Mouse (Mus musculus): ENCODE data around the gene Afmid. TPM values are rescaled to one million over a fixed set of nuclear protein-coding genes. Genes with fewer than 3 reads are reported as not detected.

Gene Afmid
- total and polyA plus RNA-seq, 3 experiments, result 2.5 to 11.8 (median 3.2) TPM

DNA sequence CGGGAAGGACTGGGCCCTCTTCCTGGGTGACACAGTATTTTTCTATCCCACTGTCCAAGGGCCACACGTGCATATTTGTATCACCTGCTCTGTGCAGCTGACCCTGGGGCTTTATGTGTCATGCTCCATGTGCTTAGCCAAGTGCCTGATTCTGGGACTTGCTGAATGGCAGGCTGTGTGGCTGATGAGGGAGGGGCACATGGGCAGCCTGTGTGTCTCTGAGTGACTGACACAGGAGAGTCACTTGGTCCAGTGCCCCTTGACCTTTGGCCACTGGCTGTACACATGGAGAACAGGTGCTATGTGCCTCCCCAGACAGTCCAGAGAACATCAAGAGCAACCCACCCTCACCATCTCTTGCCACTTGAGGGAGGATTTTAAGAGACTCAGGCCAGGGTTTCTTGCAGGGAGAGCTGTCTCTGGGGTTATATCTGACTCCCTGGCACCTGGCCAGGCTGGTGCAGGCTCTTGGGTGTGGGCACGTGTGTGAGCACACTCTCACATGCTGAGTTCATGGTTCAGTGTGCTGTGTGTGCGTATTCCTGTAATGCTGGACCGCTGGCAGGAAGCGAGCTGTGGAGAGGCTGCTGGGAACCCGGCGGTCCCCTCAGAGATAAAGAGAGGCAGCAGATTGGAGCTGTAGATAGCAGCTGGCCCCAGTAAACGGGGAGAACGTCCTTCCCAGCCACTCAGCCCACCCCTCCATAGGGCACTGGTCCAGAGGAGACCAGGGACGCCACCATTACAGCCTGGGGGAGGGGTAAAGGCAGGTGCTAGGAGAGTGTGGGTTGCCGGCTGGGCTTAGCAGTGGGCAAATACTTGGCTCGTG, 52.4 kb downstream of the Afmid start:
- Histone ChIP-seq H3K79me2 (replicated peaks; ENCODE audit: control insufficient read depth, insufficient read depth, low read length) (no peaks in the 10 kb centered on the region), H3K9ac (ENCODE audit: low read depth, low read length) (peak overlapping the region; percentile 23), H3K4me3 (no peak overlapping the region), H3K27me3 (ENCODE audit: control insufficient read depth, insufficient read depth, low read length) (no peaks in the 10 kb centered on the region), H3K27ac (no peak overlapping the region), H3K36me3 (ENCODE audit: control insufficient read depth, insufficient read depth, low read length) (no peaks in the 10 kb centered on the region), H3K4me1 (ENCODE audit: control insufficient read depth, insufficient read depth, low read length) (peaks cover 12% of the 10 kb centered on the region)
- TF ChIP-seq POLR2A (IDR thresholded peaks at IDR 0.05; ENCODE audit: insufficient read depth, low read depth, low read length) (no peak), EP300 (IDR thresholded peaks at IDR 0.05; ENCODE audit: insufficient read depth, low read depth, low read length) (no peak)
- intact Hi-C loops (cut with DNase I), result no loop called here
- DNase-seq, result peak; percentile 23 to 60
- 14% methylated on average over 13 of the region's 13 CpGs for WGBS

DNA sequence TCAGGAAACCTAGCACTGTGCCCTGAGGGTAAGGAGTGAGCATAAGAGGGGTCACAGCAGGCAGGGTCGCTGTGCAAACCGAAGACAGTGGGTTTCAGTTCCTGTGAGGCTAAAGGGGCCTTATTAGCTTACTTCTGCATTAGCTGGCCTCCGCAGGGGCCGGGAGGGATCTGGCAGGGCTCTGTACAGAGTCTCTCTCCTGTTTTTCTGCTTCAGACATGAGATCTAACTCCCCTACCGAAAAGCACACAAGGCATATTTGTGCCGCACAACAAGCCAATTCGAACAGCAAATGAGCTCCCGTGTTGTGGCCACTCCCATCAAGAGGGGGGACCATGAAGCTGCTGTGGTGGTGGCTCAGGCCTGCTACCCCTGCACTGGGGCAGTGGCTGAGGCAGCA, 53.2 kb downstream of the Afmid start:
- H3K9ac ChIP-seq (ENCODE audit: low read depth, low read length), result no peak overlapping the region
- H3K4me3 ChIP-seq, result no peak overlapping the region
- H3K79me2 ChIP-seq (replicated peaks; ENCODE audit: control insufficient read depth, insufficient read depth, low read length), result no peaks in the 10 kb centered on the region
- H3K36me3 ChIP-seq (ENCODE audit: control insufficient read depth, insufficient read depth, low read length), result no peaks in the 10 kb centered on the region
- 56% methylated on average over 8 of the region's 8 CpGs for WGBS
- no peak for DNase-seq
- peaks cover 11% of the 10 kb centered on the region for H3K4me1 ChIP-seq (ENCODE audit: control insufficient read depth, insufficient read depth, low read length)
- no peak overlapping the region for H3K27ac ChIP-seq
- TF ChIP-seq CTCF (IDR thresholded peaks at IDR 0.05) (no peak), EP300 (IDR thresholded peaks at IDR 0.05; ENCODE audit: insufficient read depth, low read depth, low read length) (no peak)
- no peaks in the 10 kb centered on the region for H3K27me3 ChIP-seq (ENCODE audit: control insufficient read depth, insufficient read depth, low read length)
- intact Hi-C loops (cut with DNase I), result no loop called here

DNA sequence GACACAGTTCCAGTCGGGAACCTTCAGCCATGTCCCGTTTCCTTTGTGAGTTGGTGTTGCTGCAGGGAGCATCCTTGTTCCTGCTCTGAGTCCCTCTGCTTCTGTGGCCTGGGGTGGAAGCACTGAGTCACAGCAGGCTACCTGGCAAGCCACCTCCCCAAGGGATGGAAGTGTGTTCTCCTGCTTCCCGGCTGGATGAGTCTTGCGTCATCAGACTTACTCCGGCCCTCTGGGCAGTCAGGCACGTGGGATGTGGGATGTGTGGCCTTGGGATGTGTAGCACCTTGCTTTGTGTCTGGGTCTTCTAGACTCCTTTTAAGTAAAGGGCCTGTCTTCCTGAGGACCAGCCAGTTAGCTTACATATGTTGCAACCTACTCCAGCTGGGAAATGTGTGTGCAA, 54.0 kb downstream of the Afmid start:
- no peak for DNase-seq
- intact Hi-C loops (cut with DNase I), result no loop called here
- H3K9ac ChIP-seq (ENCODE audit: low read depth, low read length), result no peak overlapping the region
- H3K27me3 ChIP-seq (ENCODE audit: control insufficient read depth, insufficient read depth, low read length), result no peaks in the 10 kb centered on the region
- no peak for TF ChIP-seq POLR2A (IDR thresholded peaks at IDR 0.05; ENCODE audit: insufficient read depth, low read depth, low read length)
- no peak for TF ChIP-seq EP300 (IDR thresholded peaks at IDR 0.05; ENCODE audit: insufficient read depth, low read depth, low read length)
- TF ChIP-seq CTCF (IDR thresholded peaks at IDR 0.05), result no peak
- no peaks in the 10 kb centered on the region for H3K36me3 ChIP-seq (ENCODE audit: control insufficient read depth, insufficient read depth, low read length)
- no peak overlapping the region for H3K4me3 ChIP-seq
- H3K27ac ChIP-seq, result no peak overlapping the region
- H3K4me1 ChIP-seq (ENCODE audit: control insufficient read depth, insufficient read depth, low read length), result peaks cover 11% of the 10 kb centered on the region
- H3K79me2 ChIP-seq (replicated peaks; ENCODE audit: control insufficient read depth, insufficient read depth, low read length), result no peaks in the 10 kb centered on the region
- WGBS, result 79% methylated on average over 6 of the region's 6 CpGs

DNA sequence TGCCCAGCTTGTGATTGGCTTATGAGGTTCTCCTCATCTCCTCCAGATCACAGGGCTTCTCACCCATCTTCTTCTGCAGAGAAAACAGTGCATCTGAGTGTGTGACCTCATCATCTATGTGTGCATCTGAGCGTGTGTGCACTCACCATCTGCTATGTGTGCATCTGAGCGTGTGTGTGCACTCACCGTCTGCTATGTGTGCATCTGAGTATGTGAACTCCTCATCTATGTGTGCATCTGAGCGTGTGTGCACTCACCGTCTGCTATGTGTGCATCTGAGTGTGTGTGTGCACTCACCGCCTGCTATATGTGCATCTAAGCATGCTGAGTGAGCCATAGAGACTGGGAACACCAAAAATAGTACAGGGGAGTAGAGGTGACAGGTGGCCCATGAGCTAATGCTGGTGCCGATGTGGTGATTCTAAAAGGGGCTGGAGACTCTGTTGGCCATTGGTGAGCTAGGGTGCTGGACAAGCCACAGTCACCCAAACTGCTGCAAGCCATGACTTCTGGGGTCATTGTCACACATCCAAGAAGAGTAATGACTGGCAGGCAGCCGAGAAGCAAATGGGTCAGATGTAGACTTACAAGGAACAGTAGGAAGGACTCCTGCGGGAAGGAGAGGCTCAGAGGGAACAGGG, 54.7 kb downstream of the Afmid start:
- intact Hi-C loops (cut with DNase I), result no loop called here

DNA sequence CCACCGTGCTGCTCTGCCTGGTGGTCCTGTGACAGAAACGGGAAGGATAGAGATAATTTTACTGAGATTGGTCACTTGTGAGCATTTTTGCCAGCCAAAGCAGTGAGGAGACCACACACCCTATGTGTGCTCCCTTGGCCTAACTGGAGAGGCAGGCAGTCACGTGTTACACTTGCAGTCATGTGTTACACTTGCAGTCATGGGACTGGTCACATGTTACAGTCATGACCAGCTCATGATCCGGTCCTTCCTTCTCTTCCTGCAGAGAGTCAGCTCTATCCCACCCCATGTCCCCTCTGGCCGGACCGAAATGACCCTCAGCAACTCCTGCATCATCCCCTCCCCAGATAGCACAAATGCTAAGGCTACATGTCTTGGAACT, 55.2 kb downstream of the Afmid start:
- Histone ChIP-seq H3K36me3 (ENCODE audit: control insufficient read depth, insufficient read depth, low read length) (no peaks in the 10 kb centered on the region), H3K4me1 (ENCODE audit: control insufficient read depth, insufficient read depth, low read length) (peaks cover 11% of the 10 kb centered on the region), H3K4me3 (no peak overlapping the region), H3K79me2 (replicated peaks; ENCODE audit: control insufficient read depth, insufficient read depth, low read length) (no peaks in the 10 kb centered on the region), H3K27ac (no peak overlapping the region), H3K9ac (ENCODE audit: low read depth, low read length) (no peak overlapping the region), H3K27me3 (ENCODE audit: control insufficient read depth, insufficient read depth, low read length) (no peaks in the 10 kb centered on the region)
- WGBS, result 76% methylated on average over 6 of the region's 6 CpGs
- DNase-seq, result no peak
- TF ChIP-seq CTCF (IDR thresholded peaks at IDR 0.05) (no peak), POLR2A (IDR thresholded peaks at IDR 0.05; ENCODE audit: insufficient read depth, low read depth, low read length) (no peak), EP300 (IDR thresholded peaks at IDR 0.05; ENCODE audit: insufficient read depth, low read depth, low read length) (no peak)
- intact Hi-C loops (cut with DNase I), result no loop called here

More for the DNA sequence above, 54.7 kb downstream of the Afmid start:
- no peak overlapping the region for H3K27ac ChIP-seq
- no peak overlapping the region for H3K9ac ChIP-seq (ENCODE audit: low read depth, low read length)
- H3K79me2 ChIP-seq (replicated peaks; ENCODE audit: control insufficient read depth, insufficient read depth, low read length), result no peaks in the 10 kb centered on the region
- WGBS, result 85% methylated on average over 9 of the region's 9 CpGs
- TF ChIP-seq POLR2A (IDR thresholded peaks at IDR 0.05; ENCODE audit: insufficient read depth, low read depth, low read length), result no peak
- no peak for DNase-seq
- no peaks in the 10 kb centered on the region for H3K27me3 ChIP-seq (ENCODE audit: control insufficient read depth, insufficient read depth, low read length)
- no peaks in the 10 kb centered on the region for H3K36me3 ChIP-seq (ENCODE audit: control insufficient read depth, insufficient read depth, low read length)
- no peak overlapping the region for H3K4me3 ChIP-seq
- peaks cover 11% of the 10 kb centered on the region for H3K4me1 ChIP-seq (ENCODE audit: control insufficient read depth, insufficient read depth, low read length)

DNA sequence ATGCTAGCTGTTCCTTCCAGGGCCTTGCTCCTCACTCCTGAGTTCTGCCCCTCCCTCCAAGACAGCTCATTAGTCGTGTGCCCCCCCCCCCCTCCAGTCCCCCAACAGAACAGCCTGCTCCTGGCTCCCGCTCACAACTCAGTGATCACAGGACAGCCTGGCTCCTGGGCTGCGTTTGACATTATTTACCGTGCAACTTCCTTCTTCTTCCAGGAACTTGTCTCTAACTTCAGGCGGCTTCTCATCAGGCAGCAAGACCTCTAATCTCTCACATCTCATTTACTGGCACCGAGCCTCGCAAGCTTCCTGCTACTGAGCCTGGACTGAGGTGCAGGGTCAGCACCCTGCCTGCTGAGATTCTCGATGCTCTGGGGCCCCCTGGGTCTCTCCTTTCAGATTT, 56.1 kb downstream of the Afmid start:
- TF ChIP-seq EP300 (IDR thresholded peaks at IDR 0.05; ENCODE audit: insufficient read depth, low read depth, low read length) (no peak), CTCF (IDR thresholded peaks at IDR 0.05) (no peak), POLR2A (IDR thresholded peaks at IDR 0.05; ENCODE audit: insufficient read depth, low read depth, low read length) (no peak)
- Histone ChIP-seq H3K27me3 (ENCODE audit: control insufficient read depth, insufficient read depth, low read length) (no peaks in the 10 kb centered on the region), H3K36me3 (ENCODE audit: control insufficient read depth, insufficient read depth, low read length) (no peaks in the 10 kb centered on the region), H3K4me1 (ENCODE audit: control insufficient read depth, insufficient read depth, low read length) (peaks cover 11% of the 10 kb centered on the region), H3K79me2 (replicated peaks; ENCODE audit: control insufficient read depth, insufficient read depth, low read length) (no peaks in the 10 kb centered on the region), H3K27ac (no peak overlapping the region), H3K4me3 (no peak overlapping the region), H3K9ac (ENCODE audit: low read depth, low read length) (no peak overlapping the region)
- intact Hi-C loops (cut with DNase I), result no loop called here
- WGBS, result 18% methylated on average over 8 of the region's 8 CpGs
- DNase-seq, result peak; percentile 42 to 54

All from heart, adult 2 months (tissue).